Mouse (Mus musculus): ENCODE measurements around the gene Lcp1. TPM values are rescaled to one million over a fixed set of nuclear protein-coding genes. Genes with fewer than 3 reads are reported as not detected.

The Lcp1 gene
- polyA plus RNA-seq, 1 experiment from 2014 or later, result 177 TPM

DNA sequence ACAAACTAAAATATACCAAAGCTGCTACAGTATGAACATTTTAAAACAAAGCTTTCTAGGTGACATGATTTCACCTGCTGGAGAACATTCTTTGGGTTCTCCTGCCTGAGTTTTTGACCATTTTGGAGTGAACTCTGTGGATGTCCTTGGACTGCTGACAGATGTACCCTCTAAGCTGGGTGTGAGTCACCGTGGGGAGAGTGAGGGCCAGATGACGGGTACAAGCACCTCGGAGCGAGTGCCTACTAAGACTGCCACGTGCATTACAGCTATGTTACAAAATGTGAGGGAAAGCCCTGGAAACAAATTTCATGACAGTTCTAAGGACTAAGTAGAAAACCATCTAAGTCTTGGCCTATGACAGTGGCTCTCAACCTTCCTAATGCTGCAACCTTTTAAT lies 138.6 kb downstream of the Lcp1 start:
- DNase-seq (ENCODE audit: low spot score), result no peak

GRCm38 (mm10) chr14:75279716-75280115 lies 148.8 kb downstream of the Lcp1 start:
- DNase-seq (ENCODE audit: low spot score), result no peak

DNA sequence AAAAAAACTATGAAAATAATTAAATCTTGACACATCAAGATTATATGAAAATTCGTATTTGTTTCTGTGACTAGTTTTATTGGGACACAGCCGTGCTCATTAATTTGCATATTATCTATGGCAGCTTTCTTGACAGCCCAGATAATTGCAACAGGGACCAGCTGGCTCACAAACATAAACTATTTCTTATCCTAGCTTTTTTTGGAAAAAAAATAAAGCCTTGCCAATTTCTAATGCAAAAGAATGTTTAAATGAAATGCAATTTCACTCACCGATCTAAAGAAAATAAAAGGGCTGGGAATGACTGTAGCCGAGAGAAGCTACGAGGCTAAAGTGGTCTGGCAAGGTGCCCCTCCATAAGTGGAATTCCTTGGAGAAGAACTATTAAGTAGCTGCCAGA lies 149.5 kb downstream of the Lcp1 start:
- no peak for DNase-seq (ENCODE audit: low spot score)

Small RNAs within 50 kb of the gene (microRNA-seq; reads per million reads assigned to microRNA genes)
- not detected for gene Gm44482 (ENCODE audit: borderline number of aligned reads)

Other genes starting within 250 kb of the Lcp1 start
- 25.1 and 25.5 TPM in 2 replicates for gene Lrch1, start 183.2 kb upstream of the Lcp1 start, polyA plus RNA-seq (2015; fragmentation: Nextera tagmentation; extraction: Ambion mirVana)
- gene Rubcnl, start 115.1 kb upstream of the Lcp1 start, polyA plus RNA-seq (2015; fragmentation: Nextera tagmentation; extraction: Ambion mirVana), result 1.5 TPM in 2 replicates
- gene Lrrc63, start 220 bp upstream of the Lcp1 start, polyA plus RNA-seq (2015; fragmentation: Nextera tagmentation; extraction: Ambion mirVana), result 0.06 and 0.09 TPM in 2 replicates
- gene Cpb2, start 111.2 kb downstream of the Lcp1 start, polyA plus RNA-seq (2015; fragmentation: Nextera tagmentation; extraction: Ambion mirVana), result 0.34 TPM in 1 of 2 replicates, not detected in the other
- 23.9 and 31.3 TPM in 2 replicates for gene Zc3h13, start 153.3 kb downstream of the Lcp1 start, polyA plus RNA-seq (2015; fragmentation: Nextera tagmentation; extraction: Ambion mirVana)